Comparison of ENCODE assay signal across 8 mouse cellular contexts in the genomic region with DNA sequence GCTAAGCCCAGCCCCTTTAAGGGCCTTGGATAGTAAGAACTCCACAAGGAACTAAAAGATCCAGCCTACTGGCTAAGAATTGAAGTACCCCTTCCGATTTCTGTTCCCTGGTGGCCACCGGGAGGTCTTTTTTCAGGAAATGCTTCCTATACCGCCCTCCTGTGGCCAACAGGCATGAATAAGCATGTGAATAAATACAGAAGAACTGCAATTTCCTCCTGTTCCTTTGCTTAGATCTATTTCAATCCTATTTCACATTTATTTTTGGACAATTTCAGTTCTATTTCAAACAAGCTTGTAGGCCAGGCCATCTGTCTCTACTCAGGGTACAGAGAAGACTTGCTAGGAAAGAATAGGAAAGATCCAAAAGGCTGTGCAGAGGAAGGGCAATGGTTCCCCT. TPM values are rescaled to one million over a fixed set of nuclear protein-coding genes. Genes with fewer than 3 reads are reported as not detected.
DNase-seq lines count a peak whose midpoint lies in the region.

No protein-coding gene starts in this region.

- intact Hi-C loops in heart, postnatal 10 days (cut with DNase I), result loop anchor here (5.0 to 10.0 kb wide), 3 partner anchors 149 to 311 kb away; partner anchors contain the start of gene Spin4

- DNase-seq in gastrocnemius, adult 18-20 months (ENCODE audit: low spot score), result peak; percentile 40
- no peak for DNase-seq in gastrocnemius, postnatal 25 days
- DNase-seq in 3134 (ENCODE audit: extremely low read depth, insufficient read length, low spot score) (peak; percentile 26), adipocyte (ENCODE audit: low spot score) (peak; percentile 49)
- DNase-seq in cerebellum, postnatal 36 days, result peak; percentile 57 to 66
- peak; percentile 58 to 71 for DNase-seq in heart, postnatal 10 days
- DNase-seq in lung, postnatal 10 days, result peak; percentile 71
- peak; percentile 53 for DNase-seq in telencephalon, adult 2 months (ENCODE audit: low read depth, low spot score)

RNA-seq across cellular contexts. Expression of gene Arhgef9, which starts 20.7 kb away (rescaled TPM):
- 10 to 100 TPM; 12.3 to 16.3 TPM for total RNA-seq in gastrocnemius, adult 18-20 months (2021)
- total RNA-seq in gastrocnemius, postnatal 25 days (2021), result 10 to 100 TPM; 11.4 to 12.4 TPM
- total RNA-seq in heart, postnatal 10 days (2021), result 10 to 100 TPM; 16.3 to 17.0 TPM
